Mouse (Mus musculus): ENCODE measurements at regions not wholly inside any gene's neighbourhood (a gene's known extent, or its start where the extent isn't known, plus 50 kb on each side); places are given as distances from the start of the nearest gene placed in this dataset.

DNA sequence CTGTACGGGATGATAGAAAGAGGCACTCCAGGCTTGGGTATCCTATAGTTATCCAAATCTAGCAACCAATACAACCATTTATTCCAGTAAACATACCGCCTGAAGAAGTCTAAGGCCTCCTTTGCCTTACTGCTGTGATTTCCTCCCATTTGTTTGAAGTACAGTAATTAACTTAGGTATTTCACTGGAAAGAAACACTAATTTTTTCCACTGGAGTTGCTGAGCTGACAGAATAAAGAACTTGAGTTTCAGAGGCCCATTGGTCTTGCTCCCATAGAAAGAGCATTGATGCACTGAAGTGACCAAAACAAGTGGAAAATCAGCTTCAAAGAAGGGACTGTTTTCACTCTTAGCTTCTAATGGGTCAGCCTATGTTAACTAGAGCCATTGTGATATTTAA is 1100.8 kb upstream of the Gm7489 start:
- no peak for DNase-seq (ENCODE audit: low spot score in 2 of 2)

DNA sequence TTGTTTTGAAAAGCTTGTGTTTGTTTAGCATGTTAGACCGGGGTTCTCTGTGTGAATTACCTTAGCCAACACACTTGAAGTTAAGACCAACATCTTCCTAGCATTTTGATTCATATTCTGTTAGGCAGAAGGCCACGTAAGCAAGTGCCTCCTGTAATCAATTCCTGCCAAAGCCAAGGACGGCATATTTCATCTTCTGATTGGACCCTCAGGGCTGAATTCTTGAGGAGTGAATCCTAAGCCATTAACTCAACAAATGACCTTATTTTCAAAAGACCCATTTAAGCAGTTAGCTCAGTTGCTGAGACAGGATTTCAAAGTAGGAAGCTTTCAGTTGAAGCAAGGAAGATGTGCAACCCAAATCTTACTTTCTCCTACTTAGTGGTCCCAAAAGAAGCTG is 1099.5 kb upstream of the Gm7489 start:
- no peak for DNase-seq (ENCODE audit: low spot score in 2 of 2)

DNA sequence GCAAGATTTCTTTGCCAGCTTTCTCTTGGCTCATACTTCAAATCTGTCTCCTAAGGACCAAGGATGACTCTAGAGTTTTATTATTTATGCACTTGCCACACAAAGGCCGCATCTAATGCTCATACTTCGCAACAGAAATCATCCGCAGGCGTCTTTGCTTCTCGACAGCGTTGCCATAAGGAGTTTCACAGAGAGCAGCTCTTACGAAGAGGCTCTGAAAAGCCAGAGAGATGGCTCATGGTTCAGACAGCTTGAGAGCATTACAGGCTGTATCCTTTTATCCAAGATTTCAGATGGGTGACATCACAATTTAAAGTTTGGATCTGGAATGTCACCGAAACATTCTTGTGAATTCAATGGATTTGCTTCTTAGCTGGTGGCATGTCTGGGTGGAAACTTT is 1098.7 kb upstream of the Gm7489 start:
- no peak for DNase-seq (ENCODE audit: low spot score in 2 of 2)

DNA sequence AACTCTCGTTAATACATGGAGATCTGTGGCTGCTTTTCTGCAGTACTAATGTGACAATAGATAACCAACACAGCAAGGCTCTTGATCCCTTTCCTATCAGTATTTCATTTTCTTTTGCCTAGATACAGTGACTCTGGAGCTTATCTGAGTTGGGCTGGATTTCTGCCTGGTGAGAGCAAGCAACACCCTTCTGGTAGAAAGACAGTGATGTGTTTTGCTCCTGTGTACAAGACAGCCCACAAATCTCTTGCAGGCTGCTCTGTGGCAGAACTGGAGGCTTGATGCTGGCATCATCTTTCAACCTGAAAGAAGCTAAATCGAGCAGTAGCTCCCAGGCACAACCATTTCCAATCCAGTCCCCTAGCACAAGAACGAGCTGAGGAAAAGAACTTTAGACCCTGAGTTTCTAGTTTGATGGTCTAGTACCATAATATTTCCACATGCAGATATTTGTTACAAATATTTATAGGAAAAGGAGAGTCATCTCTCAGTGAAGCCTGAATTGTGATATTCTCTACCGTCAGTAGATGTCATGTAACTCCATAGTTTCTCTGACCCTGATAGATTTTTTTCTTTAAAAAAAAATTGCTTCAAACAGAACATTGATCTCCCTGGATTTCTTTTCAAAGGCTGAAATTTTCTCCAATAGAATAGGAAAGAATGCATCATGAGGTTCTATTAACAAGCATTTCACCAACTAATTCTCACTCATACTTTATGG is 1079.1 kb upstream of the Gm7489 start:
- DNase-seq (ENCODE audit: low spot score in 2 of 2): peak in 1 of 2 experiments; percentile 9

DNA sequence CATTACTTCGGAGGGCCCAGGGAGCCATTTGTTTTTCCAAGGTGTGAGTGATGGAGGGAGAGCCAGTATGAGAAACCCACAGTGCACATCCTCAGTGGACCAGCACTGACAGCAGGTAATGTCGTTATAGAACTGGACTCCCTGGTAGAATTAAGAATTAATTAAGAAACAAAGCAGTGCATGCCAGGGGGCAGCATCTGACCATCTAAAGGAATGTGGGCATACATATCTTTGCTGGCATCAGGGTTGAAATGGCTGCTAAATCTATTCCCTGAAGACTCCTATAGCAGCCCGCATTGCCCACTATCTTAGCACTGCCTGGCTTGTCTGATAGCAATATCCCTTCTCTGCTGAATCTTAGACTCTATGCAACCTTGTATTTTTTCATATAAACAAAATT is 1076.1 kb upstream of the Gm7489 start:
- no peak for DNase-seq (ENCODE audit: low spot score in 2 of 2)

DNA sequence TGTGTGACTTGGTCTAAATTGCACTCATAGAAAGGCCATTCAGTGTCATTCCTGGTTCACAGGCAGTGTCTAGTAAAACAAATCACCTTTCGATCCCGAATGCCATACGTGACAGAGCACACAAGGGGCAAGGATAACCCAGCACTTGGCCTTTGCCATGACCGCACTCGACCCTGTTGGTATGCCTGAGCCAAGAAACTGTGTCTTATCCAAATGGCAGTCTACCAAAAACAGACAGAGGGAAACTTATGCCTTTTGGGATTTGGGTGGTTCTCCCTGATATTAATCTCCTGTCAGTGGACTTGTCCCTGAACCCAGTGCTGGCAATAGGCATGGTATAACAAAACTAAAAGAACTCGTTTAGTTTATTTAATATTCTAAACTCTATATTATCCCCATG is 1063.9 kb upstream of the Gm7489 start:
- no peak for DNase-seq (ENCODE audit: low spot score in 2 of 2)

DNA sequence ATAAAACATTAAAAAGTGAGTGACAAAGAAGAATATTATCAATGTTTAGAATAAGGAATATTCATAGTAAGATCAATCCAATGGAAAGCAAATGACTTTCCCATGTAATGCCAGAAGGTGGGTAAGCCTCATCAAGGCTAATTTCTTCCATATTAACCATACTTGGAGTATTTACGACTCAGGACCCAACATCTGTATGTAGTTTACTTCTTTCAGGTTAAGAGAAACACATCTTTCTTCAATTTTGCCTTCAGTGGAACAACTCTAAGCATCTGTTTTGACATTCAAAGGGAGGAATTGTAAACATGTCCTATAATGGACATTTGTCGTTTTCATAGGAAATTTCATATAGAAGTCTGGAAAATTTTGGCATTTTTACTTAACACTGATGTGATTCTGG is 1047.8 kb upstream of the Gm7489 start:
- DNase-seq (ENCODE audit: low spot score in 2 of 2): no peak

DNA sequence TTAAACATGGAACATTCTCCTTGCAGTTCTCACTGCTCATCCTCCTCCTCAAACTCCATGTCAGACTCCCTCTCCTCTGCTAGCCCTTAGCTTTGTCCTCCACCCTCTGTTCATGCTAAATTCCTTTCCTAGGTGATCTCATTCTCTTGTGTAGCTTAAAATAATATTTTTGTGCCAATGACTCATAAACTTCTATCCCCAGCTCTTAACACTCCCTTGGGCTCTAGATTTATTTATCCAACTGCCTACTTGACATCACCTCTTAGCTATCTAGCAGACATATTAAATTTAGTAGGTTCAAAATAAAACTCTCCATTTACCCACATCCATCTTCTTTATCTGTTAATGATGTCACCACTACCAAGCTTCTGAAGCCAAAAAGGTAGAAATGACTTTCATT is 1036.6 kb upstream of the Gm7489 start:
- no peak for DNase-seq (ENCODE audit: low spot score in 2 of 2)

DNA sequence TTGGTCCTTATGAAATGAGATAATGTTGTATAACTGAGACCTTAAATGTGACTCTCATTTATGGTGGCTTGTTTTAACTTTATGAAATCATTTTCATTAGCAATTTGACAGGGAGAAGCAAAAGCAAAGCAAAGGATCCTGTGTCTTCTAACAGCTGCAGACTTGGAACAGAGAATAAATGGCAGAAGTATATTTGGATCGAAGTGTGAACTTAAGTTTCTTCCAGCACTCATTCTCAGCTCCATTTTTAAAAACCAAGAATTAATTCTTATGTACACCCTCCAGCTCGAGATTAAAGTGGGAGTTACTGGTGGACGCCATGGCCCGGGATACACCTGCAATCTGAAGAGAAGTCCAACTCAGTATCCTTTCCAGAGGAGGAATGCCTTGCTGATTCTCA is 1026.0 kb upstream of the Gm7489 start:
- no peak for DNase-seq (ENCODE audit: low spot score in 2 of 2)

DNA sequence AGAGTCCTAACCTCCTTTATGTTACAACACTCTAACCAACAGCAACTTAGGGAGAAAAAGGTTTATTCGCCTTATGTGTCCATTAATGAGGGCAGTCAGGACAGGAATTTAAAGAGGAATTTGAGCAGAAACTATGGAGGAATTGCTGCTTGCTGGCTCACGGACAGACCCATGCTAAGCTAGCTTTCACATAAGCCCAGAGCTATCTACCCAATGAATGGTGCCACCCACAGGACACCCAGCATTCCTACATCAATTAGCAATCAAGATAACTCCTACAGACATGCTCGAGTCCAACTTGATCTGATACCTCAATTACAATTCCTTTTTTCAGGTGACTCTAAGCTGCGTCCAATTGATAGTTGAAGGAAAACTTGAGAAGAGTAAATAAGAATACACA is 1021.2 kb upstream of the Gm7489 start:
- DNase-seq (ENCODE audit: low spot score in 2 of 2): no peak

DNA sequence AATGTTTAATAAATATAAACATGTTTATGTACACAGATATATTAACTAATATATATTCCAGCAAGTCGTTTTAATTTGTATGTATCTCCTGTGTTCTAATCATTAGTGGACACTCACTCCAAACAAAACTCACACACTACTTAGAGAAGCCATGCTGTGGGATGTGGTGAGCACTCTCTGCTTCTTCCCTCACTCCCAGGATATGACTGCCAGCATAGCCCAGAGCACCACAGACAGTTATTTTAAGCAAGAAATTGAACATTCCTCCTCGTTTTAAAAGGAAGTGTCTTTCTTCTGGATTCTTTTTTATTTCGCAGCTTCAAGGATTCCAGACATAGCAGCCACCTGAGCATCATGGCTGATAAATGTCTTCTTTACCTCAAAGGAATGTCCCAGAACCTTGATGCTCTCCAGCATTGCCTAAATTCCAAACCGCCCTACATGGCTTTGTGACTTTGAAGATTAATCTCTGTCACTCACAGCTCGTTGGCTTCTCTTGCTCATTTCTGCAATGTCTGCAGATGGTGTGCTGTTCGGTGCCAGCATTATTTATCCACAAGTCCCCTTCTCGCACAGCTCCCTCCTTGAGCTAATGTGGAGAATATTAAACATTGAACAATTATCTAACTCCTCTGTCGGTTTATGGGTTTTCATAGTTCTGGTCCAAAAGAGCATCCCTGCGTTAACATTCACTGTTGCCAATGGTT is 992.3 kb upstream of the Gm7489 start:
- DNase-seq (ENCODE audit: low spot score in 2 of 2): no peak

DNA sequence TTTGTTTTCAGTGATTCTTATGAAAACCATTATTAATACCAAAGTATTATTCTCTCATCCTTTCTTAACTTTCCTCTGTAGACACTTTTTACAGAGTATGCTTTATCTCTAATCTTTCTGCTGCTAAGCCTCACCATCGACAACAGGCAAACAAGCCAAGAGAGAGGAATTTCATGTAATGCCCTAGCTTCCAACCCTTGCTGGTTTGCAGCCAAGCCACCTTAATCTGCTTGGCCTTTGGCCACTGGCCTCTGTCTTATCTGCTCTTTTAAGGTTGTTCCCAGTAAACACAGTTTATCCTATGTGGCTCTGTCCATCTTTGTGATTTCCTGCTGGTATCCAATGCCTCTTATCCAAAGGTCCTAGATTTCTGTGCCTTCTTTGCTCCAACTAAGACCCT is 986.6 kb upstream of the Gm7489 start:
- DNase-seq (ENCODE audit: low spot score in 2 of 2): no peak

DNA sequence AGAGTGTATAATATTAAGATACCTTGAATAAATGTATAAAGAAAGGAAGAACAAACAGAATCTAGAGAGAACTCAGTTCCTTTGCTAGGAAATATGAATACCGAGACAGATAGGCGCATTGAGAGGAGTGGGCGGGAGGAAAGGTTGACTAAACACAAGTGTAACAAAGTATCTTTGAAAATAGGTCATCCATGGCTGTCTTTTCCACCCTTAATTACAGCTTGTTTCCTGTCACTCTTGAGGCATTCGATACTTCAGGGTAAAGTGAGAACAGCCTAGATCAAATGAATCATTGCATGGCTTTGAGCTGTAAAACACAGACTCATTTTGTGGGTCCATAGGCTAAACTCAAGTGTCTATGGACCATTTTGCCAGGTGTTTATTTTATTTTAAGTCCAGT is 985.3 kb upstream of the Gm7489 start:
- no peak for DNase-seq (ENCODE audit: low spot score in 2 of 2)

DNA sequence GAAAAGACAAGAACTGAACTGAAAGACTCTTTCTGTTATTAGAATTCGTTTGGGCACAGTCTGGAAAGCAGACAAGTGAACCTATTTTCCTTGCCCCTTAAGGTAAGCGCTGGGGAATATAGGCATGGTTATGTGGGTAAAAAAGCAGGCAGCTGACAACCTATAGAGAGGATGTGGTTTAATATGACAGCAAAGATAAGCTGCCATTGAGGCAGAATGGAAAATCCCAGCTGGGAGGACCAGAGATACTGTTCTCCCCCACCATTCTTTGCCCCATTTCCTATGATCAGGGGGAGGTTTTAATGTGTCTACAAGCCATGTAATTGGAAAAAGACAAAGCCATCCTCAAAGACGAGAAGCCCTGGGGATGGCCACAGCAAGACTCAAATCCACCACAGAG is 984.9 kb upstream of the Gm7489 start:
- DNase-seq (ENCODE audit: low spot score in 2 of 2): no peak

DNA sequence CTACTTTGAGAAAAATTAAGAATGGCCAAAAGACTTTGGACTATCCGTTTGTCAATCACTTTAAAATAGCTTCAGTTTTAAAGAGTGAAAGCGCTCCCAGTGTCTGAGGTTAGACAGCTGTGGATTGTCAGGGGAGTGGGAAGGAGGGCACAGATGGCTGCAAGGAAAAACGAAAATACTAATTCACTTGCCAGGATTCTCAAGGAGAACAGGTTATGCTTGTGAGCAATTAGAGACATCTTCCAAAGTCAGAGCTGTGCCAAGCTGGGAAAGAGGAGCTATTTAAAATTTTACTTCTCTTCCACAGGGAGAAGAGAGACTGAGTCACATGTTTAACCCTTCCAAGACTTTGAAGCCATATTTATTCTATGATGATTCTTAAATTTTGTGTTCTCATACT is 979.5 kb upstream of the Gm7489 start:
- DNase-seq (ENCODE audit: low spot score in 2 of 2): peak in 1 of 2 experiments; percentile 31

DNA sequence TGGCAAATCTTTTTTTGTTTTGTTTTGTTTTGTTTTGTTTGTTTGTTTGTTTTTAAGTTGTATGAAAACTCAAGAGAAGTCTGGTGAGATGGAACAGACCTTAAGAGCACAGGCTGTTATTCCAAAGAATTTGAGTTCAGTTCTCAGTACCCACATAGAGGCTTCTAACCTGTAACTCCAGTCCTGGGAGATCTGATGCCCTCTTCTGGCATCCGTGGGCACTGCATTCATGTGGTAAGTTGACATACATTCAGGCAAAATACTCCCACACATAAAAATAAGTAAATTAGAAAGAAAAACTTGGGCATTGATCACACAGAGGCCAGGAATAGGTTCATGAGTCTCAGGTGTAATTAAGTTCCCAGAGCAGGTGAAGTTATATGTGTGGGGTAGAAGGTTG is 977.5 kb upstream of the Gm7489 start:
- no peak for DNase-seq (ENCODE audit: low spot score in 2 of 2)

DNA sequence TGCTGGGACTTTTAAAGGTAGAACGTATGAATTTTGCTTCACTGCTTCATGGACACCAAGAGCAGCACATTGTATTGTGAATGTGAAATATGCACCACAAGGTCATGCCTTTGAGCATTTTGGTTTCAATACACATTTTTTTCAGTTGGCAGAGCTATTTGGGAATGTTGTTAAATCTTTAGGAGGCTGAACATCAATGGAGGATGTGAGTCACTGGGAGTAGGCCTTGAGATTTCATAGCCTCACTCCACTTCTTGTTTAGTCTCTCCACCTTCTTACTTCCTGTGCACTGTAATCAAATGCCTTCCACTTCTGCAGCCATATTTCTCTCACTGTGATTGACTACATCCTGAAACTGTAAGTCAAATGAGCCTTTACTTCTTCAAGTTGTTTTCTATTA is 962.4 kb upstream of the Gm7489 start:
- DNase-seq (ENCODE audit: low spot score in 2 of 2): no peak

DNA sequence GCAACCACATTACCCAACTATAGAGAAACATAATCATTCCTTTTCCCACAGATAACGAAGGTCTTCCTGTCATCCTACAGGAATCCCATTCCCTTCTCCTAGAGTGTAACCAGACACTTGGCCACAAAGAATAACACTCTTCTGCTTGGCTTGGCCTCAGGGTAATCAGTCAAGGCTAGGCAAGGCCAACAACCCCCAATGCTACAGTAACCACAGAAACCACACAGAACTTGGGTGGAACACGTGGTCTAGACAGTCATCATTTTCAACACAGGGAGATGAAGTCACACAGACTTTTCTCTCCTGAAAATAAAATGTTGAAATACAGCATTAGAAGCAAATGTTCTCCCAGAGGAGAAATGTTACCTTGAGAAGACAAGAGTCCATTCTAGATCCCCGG is 956.3 kb upstream of the Gm7489 start:
- DNase-seq (ENCODE audit: low spot score in 2 of 2): no peak

DNA sequence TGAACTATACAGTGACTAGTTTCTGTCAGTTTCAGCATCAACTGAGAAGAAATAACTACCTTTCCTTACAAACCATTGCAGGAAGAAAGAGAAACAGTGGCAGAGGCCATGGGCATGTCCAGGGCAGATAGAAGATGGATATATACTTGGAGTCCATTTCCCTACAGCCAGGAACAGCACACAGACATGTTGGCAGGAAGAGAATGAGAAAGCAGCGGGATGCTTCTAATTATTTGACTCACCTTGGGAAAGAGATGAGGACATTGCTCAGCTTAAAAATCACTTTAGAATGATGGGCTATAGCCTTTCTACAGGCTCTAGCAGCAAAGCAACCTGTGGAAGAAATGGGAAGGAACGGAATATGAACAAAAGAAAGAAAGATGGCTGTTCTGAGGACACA is 947.6 kb upstream of the Gm7489 start:
- DNase-seq (ENCODE audit: low spot score in 2 of 2): no peak

DNA sequence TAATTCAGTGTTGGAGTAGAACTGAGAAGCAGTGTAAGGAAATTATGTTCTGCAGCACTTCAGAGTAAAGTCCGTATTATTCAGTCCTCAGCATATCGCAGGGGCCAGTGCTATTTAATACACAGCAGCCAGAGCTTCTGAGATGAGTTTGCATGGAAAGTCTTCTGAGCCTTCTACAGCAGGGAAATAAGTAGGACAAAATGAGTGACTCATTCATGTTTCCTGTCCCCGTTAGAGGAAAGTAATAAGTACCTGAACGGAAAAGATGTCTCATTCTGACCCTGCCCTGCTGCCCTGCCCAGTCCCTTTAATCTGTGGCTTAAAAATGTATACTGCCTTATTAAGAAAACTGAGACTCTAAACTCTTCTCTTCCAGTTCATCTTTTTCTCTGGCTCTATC is 940.1 kb upstream of the Gm7489 start:
- no peak for DNase-seq (ENCODE audit: low spot score in 2 of 2)

DNA sequence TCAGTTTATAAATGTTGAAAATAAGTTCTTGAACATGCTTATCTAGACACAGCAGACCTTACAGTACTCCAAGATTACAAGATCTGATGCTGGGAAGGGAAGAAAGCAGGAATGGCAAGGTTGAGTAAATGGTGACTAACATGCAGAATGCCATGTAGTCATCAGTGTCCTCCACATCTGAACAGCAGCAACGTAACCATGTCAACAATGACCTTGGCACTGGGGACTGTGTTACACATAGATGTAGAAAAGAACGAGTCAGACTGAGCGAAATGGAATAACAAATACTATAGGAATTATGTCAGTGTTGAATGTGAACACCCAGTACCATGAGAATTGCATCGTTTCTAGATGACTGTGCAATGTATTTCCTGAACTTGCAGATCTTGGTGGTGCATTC is 936.5 kb upstream of the Gm7489 start:
- no peak for DNase-seq (ENCODE audit: low spot score in 2 of 2)

DNA sequence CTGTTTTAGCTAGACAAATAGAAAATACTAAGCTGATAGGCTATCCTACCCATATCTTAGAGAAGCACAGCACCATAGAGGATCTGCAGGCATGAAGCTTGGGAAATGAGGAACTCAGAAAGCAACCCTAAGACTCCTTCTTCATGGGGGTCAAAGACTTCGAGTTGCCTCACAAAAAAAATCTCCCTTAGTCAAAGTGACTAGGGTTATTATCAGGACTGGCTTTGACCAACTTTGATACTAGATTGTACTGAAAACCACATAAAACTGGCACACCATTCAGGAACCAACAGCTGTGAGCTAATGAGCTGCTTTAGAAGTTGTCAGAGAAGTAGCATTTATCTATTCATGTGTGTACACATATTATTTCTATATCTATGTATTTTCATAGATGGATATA is 931.2 kb upstream of the Gm7489 start:
- no peak for DNase-seq (ENCODE audit: low spot score in 2 of 2)

Measured in left cerebral cortex, adult 8-10 months (tissue).